27 mouse cellular contexts compared by ENCODE assay signal in genomic region chr9:9113847-9114246, GRCm38 (mm10).
"Had no signal": no experiment of that assay in that cellular context is flagged by ENCODE, and none has a peak within 500 bp of the region (broad histone marks: within the 10 kb centered on the region; RNA-seq: fewer than 3 reads in every experiment).

No protein-coding gene starts in this region.

- H3K27ac ChIP-seq: limb, embryonic 10.5 days; limb, embryonic 12.5 days; limb, embryonic 13.5 days; limb, embryonic 15.5 days; liver, embryonic 12.5 days; liver, embryonic 13.5 days; liver, embryonic 14.5 days; liver, embryonic 15.5 days; lung, embryonic 15.5 days; macrophage; midbrain, embryonic 10.5 days; midbrain, embryonic 12.5 days; midbrain, embryonic 13.5 days; midbrain, embryonic 15.5 days; neural tube, embryonic 12.5 days had no signal

- H3K4me1 ChIP-seq: liver, embryonic 13.5 days; liver, embryonic 15.5 days; lung, embryonic 15.5 days; megakaryocyte, embryonic 14.5 days; midbrain, embryonic 13.5 days; midbrain, embryonic 15.5 days; neural tube, embryonic 12.5 days had no signal

- H3K9ac ChIP-seq: limb, embryonic 12.5 days; limb, embryonic 13.5 days; limb, embryonic 15.5 days; liver, embryonic 12.5 days; liver, embryonic 13.5 days; liver, embryonic 14.5 days; liver, embryonic 15.5 days; liver, postnatal 0 days; lung, embryonic 14.5 days; lung, embryonic 15.5 days; midbrain, embryonic 12.5 days; midbrain, embryonic 13.5 days; midbrain, embryonic 15.5 days; neural tube, embryonic 12.5 days had no signal

- H3K9me3 ChIP-seq: limb, embryonic 10.5 days; limb, embryonic 12.5 days; limb, embryonic 13.5 days; limb, embryonic 15.5 days; liver, embryonic 12.5 days; liver, embryonic 13.5 days; liver, embryonic 15.5 days; lung, embryonic 15.5 days; midbrain, embryonic 10.5 days; midbrain, embryonic 12.5 days; midbrain, embryonic 13.5 days; midbrain, embryonic 15.5 days; neural tube, embryonic 12.5 days had no signal

- H3K36me3 ChIP-seq: limb, embryonic 12.5 days; limb, embryonic 13.5 days; limb, embryonic 15.5 days; liver, embryonic 12.5 days; liver, embryonic 13.5 days; liver, embryonic 15.5 days; lung, embryonic 15.5 days; midbrain, embryonic 10.5 days; midbrain, embryonic 12.5 days; midbrain, embryonic 13.5 days; midbrain, embryonic 15.5 days; neural tube, embryonic 12.5 days had no signal

- DNase-seq: left cerebral cortex, postnatal 4 days; liver, embryonic 13.5 days; liver, postnatal 0 days; lung, adult 18-20 months; lung, adult 2 months; lung, embryonic 14.5 days; lung, postnatal 10 days; lung, postnatal 14 days; lung, postnatal 36 days; lung, postnatal 4 days; midbrain, embryonic 14.5 days had no signal

- H3K27me3 ChIP-seq: limb, embryonic 12.5 days; limb, embryonic 13.5 days; limb, embryonic 15.5 days; liver, embryonic 12.5 days; liver, embryonic 13.5 days; liver, embryonic 15.5 days; lung, embryonic 15.5 days; megakaryocyte, embryonic 14.5 days; midbrain, embryonic 12.5 days; midbrain, embryonic 13.5 days; midbrain, embryonic 15.5 days; neural tube, embryonic 12.5 days had no signal

- H3K4me3 ChIP-seq: limb, embryonic 10.5 days; limb, embryonic 12.5 days; limb, embryonic 13.5 days; limb, embryonic 15.5 days; liver, embryonic 12.5 days; liver, embryonic 13.5 days; liver, embryonic 15.5 days; lung, embryonic 15.5 days; megakaryocyte, embryonic 14.5 days; midbrain, embryonic 10.5 days; midbrain, embryonic 12.5 days; midbrain, embryonic 13.5 days; midbrain, embryonic 15.5 days; myocyte; neural tube, embryonic 12.5 days had no signal
